Mouse (Mus musculus): ENCODE data around the gene Sema3b.

GRCm38 (mm10) chr9:107569270-107569669, 39.8 kb downstream of the Sema3b start:
- no peak for TF ChIP-seq CTCF (IDR thresholded peaks at IDR 0.05; ENCODE audit: low read depth, low read length)
- no peak for TF ChIP-seq POLR2A (IDR thresholded peaks at IDR 0.05; ENCODE audit: borderline replicate concordance, low read depth, low read length)
